Mouse (Mus musculus) embryonic fibroblast, embryonic 13.5 days (primary cell): ENCODE results near the gene Smad3.

Experiments
- CTCF ChIP-seq: IDR thresholded peaks from 2 replicates; pipeline ENCODE4 v1.5.1; 2011; ENCODE audit warnings: mild to moderate bottlenecking, control low read depth, low read length, moderate library complexity, borderline replicate concordance; ENCODE audit not compliant: insufficient read depth
- POLR2A ChIP-seq: IDR thresholded peaks from 2 replicates; pipeline ENCODE4 v1.6.1; 2011; ENCODE audit warnings: low read depth, mild to moderate bottlenecking, control low read depth, low read length, moderate library complexity

GRCm38 (mm10) chr9:63717474-63718005, 40.3 kb downstream of the Smad3 start:
- TF ChIP-seq CTCF: no peak
- no peak for TF ChIP-seq POLR2A
